In genomic region chr2:158159376-158160235, GRCm38 (mm10) we compare ENCODE assay signal across 8 mouse cellular contexts. TPM values are rescaled to one million over a fixed set of nuclear protein-coding genes. Genes with fewer than 3 reads are reported as not detected.
A peak's percentile ranks its signal among the peaks of the same experiment; 100 is the strongest.
DNase-seq lines count a peak whose midpoint lies in the region; ATAC-seq and TF ChIP-seq lines count a peak whose summit lies in the region.

No protein-coding gene starts in this region.

- peaks cover 17% of the 10 kb centered on the region for H3K4me1 ChIP-seq in heart, embryonic 16.5 days (ENCODE audit: control insufficient read depth, insufficient read depth, low read length)
- peaks cover 13% of the 10 kb centered on the region; the same call in 1 of the 2 replicates for H3K4me1 ChIP-seq in lung, embryonic 14.5 days (ENCODE audit: insufficient read depth)
- peaks cover 11% of the 10 kb centered on the region; the same call in 1 of the 2 replicates for H3K4me1 ChIP-seq in hindbrain, embryonic 13.5 days (replicated peaks)
- peaks cover 6% of the 10 kb centered on the region for H3K4me1 ChIP-seq in midbrain, embryonic 11.5 days (ENCODE audit: control insufficient read depth, insufficient read depth, low read length)

- H3K4me3 ChIP-seq in heart, embryonic 16.5 days (ENCODE audit: low read length), result peak overlapping the region; percentile 38
- H3K4me3 ChIP-seq in lung, embryonic 14.5 days (ENCODE audit: low read depth, low read length), result no peak overlapping the region
- H3K4me3 ChIP-seq in hindbrain, embryonic 13.5 days, result no peak overlapping the region
- H3K4me3 ChIP-seq in midbrain, embryonic 11.5 days (ENCODE audit: low read depth, low read length), result no peak overlapping the region

- peak overlapping the region; percentile 64 for H3K4me2 ChIP-seq in heart, embryonic 16.5 days (ENCODE audit: low read depth, low read length)
- peak overlapping the region; percentile 37 for H3K4me2 ChIP-seq in lung, embryonic 14.5 days
- H3K4me2 ChIP-seq in hindbrain, embryonic 13.5 days, result no peak overlapping the region
- no peak overlapping the region for H3K4me2 ChIP-seq in midbrain, embryonic 11.5 days

- TF ChIP-seq CTCF in lung, embryonic 14.5 days (IDR thresholded peaks at IDR 0.05; ENCODE audit: low read depth), result no peak

- H3K9ac ChIP-seq in heart, embryonic 16.5 days (ENCODE audit: low read length), result peak overlapping the region; percentile 68; the same call in 1 of the 2 replicates
- H3K9ac ChIP-seq in lung, embryonic 14.5 days, result no peak overlapping the region; the same call in 1 of the 2 replicates
- no peak overlapping the region for H3K9ac ChIP-seq in hindbrain, embryonic 13.5 days
- no peak overlapping the region for H3K9ac ChIP-seq in midbrain, embryonic 11.5 days (ENCODE audit: low read length)

- peak; percentile 44 to 56 for DNase-seq in spleen, postnatal 36 days (ENCODE audit: low spot score in 2 of 2)
- no peak for DNase-seq in spleen, postnatal 14 days (ENCODE audit: low spot score in 2 of 2)
- DNase-seq in lung, embryonic 14.5 days, result peak; percentile 58
- peak; percentile 18 to 30 for DNase-seq in thymus, postnatal 36 days
- no peak for DNase-seq in cerebellum, postnatal 4 days (ENCODE audit: low spot score in 2 of 2)
- no peak for DNase-seq in midbrain, embryonic 11.5 days (ENCODE audit: low spot score, missing footprints)

- peak overlapping the region; percentile 84 for H3K27ac ChIP-seq in heart, embryonic 16.5 days (ENCODE audit: low read length)
- peak overlapping the region; percentile 62; the same call in 1 of the 2 replicates for H3K27ac ChIP-seq in lung, embryonic 14.5 days (ENCODE audit: low read depth)
- H3K27ac ChIP-seq in hindbrain, embryonic 13.5 days, result no peak overlapping the region
- no peak overlapping the region for H3K27ac ChIP-seq in midbrain, embryonic 11.5 days (ENCODE audit: low read depth, low read length)

- no peaks in the 10 kb centered on the region for H3K9me3 ChIP-seq in heart, embryonic 16.5 days (replicated peaks; ENCODE audit: control insufficient read depth, low read length)
- H3K9me3 ChIP-seq in lung, embryonic 14.5 days (ENCODE audit: low read depth, low read length), result no peaks in the 10 kb centered on the region
- H3K9me3 ChIP-seq in hindbrain, embryonic 13.5 days, result no peaks in the 10 kb centered on the region
- no peaks in the 10 kb centered on the region for H3K9me3 ChIP-seq in midbrain, embryonic 11.5 days (ENCODE audit: control insufficient read depth, low read length)

- ATAC-seq in heart, embryonic 16.5 days (replicated peaks; ENCODE audit: extremely low read depth, insufficient read depth, low FRiP score), result peak; percentile 72; the same call in 1 of the 2 replicates
- ATAC-seq in lung, embryonic 14.5 days (ENCODE audit: insufficient read depth), result peak; percentile 48; the same call in 1 of the 2 replicates
- no peak for ATAC-seq in hindbrain, embryonic 13.5 days (ENCODE audit: low FRiP score)
- no peak for ATAC-seq in midbrain, embryonic 11.5 days (ENCODE audit: low FRiP score)

- WGBS in heart, embryonic 16.5 days, result 18% methylated on average over 7 of the region's 7 CpGs
- 40% methylated on average over 7 of the region's 7 CpGs for WGBS in lung, embryonic 14.5 days
- WGBS in hindbrain, embryonic 13.5 days, result 31% methylated on average over 7 of the region's 7 CpGs
- 54% methylated on average over 7 of the region's 7 CpGs for WGBS in midbrain, embryonic 11.5 days

- no peaks in the 10 kb centered on the region for H3K36me3 ChIP-seq in heart, embryonic 16.5 days (ENCODE audit: control insufficient read depth, insufficient read depth)
- no peaks in the 10 kb centered on the region for H3K36me3 ChIP-seq in lung, embryonic 14.5 days (ENCODE audit: insufficient read depth)
- no peaks in the 10 kb centered on the region for H3K36me3 ChIP-seq in hindbrain, embryonic 13.5 days
- H3K36me3 ChIP-seq in midbrain, embryonic 11.5 days (ENCODE audit: control insufficient read depth, insufficient read depth, low read length), result no peaks in the 10 kb centered on the region

- no peaks in the 10 kb centered on the region for H3K27me3 ChIP-seq in heart, embryonic 16.5 days (ENCODE audit: control insufficient read depth, insufficient read depth, low read length)
- H3K27me3 ChIP-seq in lung, embryonic 14.5 days (ENCODE audit: insufficient read depth, low read length), result no peaks in the 10 kb centered on the region
- no peaks in the 10 kb centered on the region for H3K27me3 ChIP-seq in hindbrain, embryonic 13.5 days
- H3K27me3 ChIP-seq in midbrain, embryonic 11.5 days (ENCODE audit: control insufficient read depth, insufficient read depth, low read length), result no peaks in the 10 kb centered on the region

RNA-seq across cellular contexts. Expression of gene Tgm2, which starts 13.4 kb away (rescaled TPM):
- 226 and 256 TPM in 2 replicates for polyA plus RNA-seq in heart, embryonic 16.5 days (2015; fragmentation: Nextera tagmentation; extraction: Ambion mirVana)
- polyA plus RNA-seq in lung, embryonic 14.5 days (2014; fragmentation: Nextera tagmentation; extraction: Ambion mirVana), result 40.8 and 41.7 TPM in 2 replicates
- polyA plus RNA-seq in hindbrain, embryonic 13.5 days (2015; fragmentation: Nextera tagmentation; extraction: Ambion mirVana), result 10.1 TPM in 2 replicates
- 5.8 and 6.5 TPM in 2 replicates for polyA plus RNA-seq in midbrain, embryonic 11.5 days (2014; fragmentation: Nextera tagmentation; extraction: Ambion mirVana)

Comparison
In these comparisons a context has a peak if more than half of its experiments do, and no peak if none do; other contexts are left out.
1. DNase-seq: peak in spleen, postnatal 36 days (2 of 2), lung, embryonic 14.5 days (single experiment) and thymus, postnatal 36 days (2 of 2); none in spleen, postnatal 14 days (0 of 2), cerebellum, postnatal 4 days (0 of 2) and midbrain, embryonic 11.5 days (single experiment).
2. ATAC-seq: peak in heart, embryonic 16.5 days (single experiment) and lung, embryonic 14.5 days (single experiment); none in hindbrain, embryonic 13.5 days (single experiment) and midbrain, embryonic 11.5 days (single experiment).
3. H3K27ac ChIP-seq: peak in heart, embryonic 16.5 days (single experiment) and lung, embryonic 14.5 days (single experiment); none in hindbrain, embryonic 13.5 days (single experiment) and midbrain, embryonic 11.5 days (single experiment).
4. H3K4me2 ChIP-seq: peak in heart, embryonic 16.5 days (single experiment) and lung, embryonic 14.5 days (single experiment); none in hindbrain, embryonic 13.5 days (single experiment) and midbrain, embryonic 11.5 days (single experiment).